Comparison of ENCODE assay signal across 8 mouse cellular contexts in the genomic region with DNA sequence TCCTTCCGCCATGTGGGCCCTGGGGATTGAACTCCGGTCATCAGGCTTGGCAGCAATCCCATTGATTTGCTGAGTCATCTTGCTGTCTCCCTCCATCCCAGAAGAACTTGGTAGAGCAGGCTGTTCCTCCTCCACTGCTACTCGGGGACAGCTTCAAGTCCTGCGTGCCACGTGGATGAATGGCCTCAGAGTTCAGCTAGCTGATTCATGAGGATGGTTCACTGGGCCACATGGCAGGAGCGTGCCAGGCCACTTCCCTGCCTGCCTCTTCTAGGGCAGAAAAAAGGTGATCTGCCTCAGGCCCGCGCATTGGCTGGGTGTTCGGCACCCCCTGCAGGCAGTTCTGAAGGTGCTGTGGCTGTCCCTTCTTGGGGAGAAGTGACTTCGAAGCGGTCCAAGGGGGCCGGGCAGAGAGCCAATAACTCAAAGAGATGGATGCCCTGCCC.
DNase-seq lines count a peak whose midpoint lies in the region; ATAC-seq and TF ChIP-seq lines count a peak whose summit lies in the region.

No protein-coding gene starts in this region.

- H3K4me1 ChIP-seq in bone marrow, adult 2 months (ENCODE audit: control insufficient read depth, insufficient read depth, low read length) = no peaks in the 10 kb centered on the region

- peak; percentile 95 for DNase-seq in heart, adult 11 months
- no peak for DNase-seq in heart, postnatal 25 days (ENCODE audit: low spot score)
- DNase-seq in right cerebral cortex, postnatal 4 days = peak; percentile 42
- DNase-seq in right cerebral cortex, postnatal 25 days = no peak
- DNase-seq in thymus, postnatal 4 days = peak; percentile 53
- DNase-seq in natural killer cell, adult 2 months (ENCODE audit: low spot score in 2 of 2) = no peak

- no peak for TF ChIP-seq POLR2A in bone marrow, adult 2 months (IDR thresholded peaks at IDR 0.05; ENCODE audit: borderline replicate concordance, control insufficient read depth, low read depth, low read length)

- H3K27ac ChIP-seq in bone marrow, adult 2 months (ENCODE audit: control insufficient read depth, insufficient read depth, low read depth, low read length, poor library complexity) = no peak overlapping the region

- 10% methylated on average over 12 of the region's 12 CpGs for WGBS in bone marrow, adult 2 months

- ATAC-seq in hematopoietic stem cell, adult 5-6 weeks (replicated peaks in 1 of 2; ENCODE audit: insufficient read depth in 1 of 2, low FRiP score in 2 of 2, low TSS enrichment in 1 of 2, low read depth in 1 of 2, poor library complexity in 2 of 2, severe bottlenecking in 2 of 2) = peak; percentile 51 to 67

- H3K4me3 ChIP-seq in bone marrow, adult 2 months (replicated peaks; ENCODE audit: control insufficient read depth, low read depth, low read length) = no peak overlapping the region

- intact Hi-C loops in heart, postnatal 25 days (cut with DNase I) = loop anchor here (2.0 kb wide), 1 partner anchor 131 kb away; no protein-coding TSS in a partner anchor

- peak; percentile 11; the same call in 1 of the 2 replicates for TF ChIP-seq CTCF in bone marrow, adult 2 months (IDR thresholded peaks at IDR 0.05; ENCODE audit: control insufficient read depth, insufficient read depth, low read length)

Comparison
In these comparisons a context has a peak if more than half of its experiments do, and no peak if none do; other contexts are left out.
1. DNase-seq: peak in heart, adult 11 months (single experiment), right cerebral cortex, postnatal 4 days (single experiment) and thymus, postnatal 4 days (single experiment); none in heart, postnatal 25 days (single experiment), right cerebral cortex, postnatal 25 days (single experiment) and natural killer cell, adult 2 months (0 of 2).